Mouse (Mus musculus) lung, embryonic 14.5 days (tissue): ENCODE data around the gene Ccdc188. TPM values are rescaled to one million over a fixed set of nuclear protein-coding genes. Genes with fewer than 3 reads are reported as not detected.
A peak's percentile ranks its signal among the peaks of the same experiment; 100 is the strongest.

Experiments used
- ATAC-seq: fragments of 200-750 bp; cut with Nextera tagmentation; 2 replicates; pipeline ENCODE4 v1.8.0; 2017; ENCODE audit warnings: mild to moderate bottlenecking, moderate TSS enrichment, moderate library complexity; ENCODE audit not compliant: insufficient read depth
- DNase-seq: peaks from one replicate; pipeline ENCODE4 v3.0.0-alpha.2; 2015
- H3K27ac ChIP-seq: fragments of 300-500 bp; sonication (generic); 2 replicates; pipeline ENCODE4 v1.5.1; 2014; ENCODE audit warnings: low read depth, mild to moderate bottlenecking, moderate library complexity
- H3K27me3 ChIP-seq: fragments of 300-500 bp; sonication (generic); 2 replicates; pipeline ENCODE4 v1.6.1; 2014; ENCODE audit warnings: low read length, control low read depth; ENCODE audit not compliant: insufficient read depth
- H3K36me3 ChIP-seq: fragments of 300-500 bp; sonication (generic); 2 replicates; pipeline ENCODE4 v1.6.1; 2014; ENCODE audit warnings: control low read depth; ENCODE audit not compliant: insufficient read depth
- H3K4me1 ChIP-seq: fragments of 300-500 bp; sonication (generic); 2 replicates; pipeline ENCODE4 v1.6.1; 2014; ENCODE audit warnings: antibody characterized with exemption, control low read depth; ENCODE audit not compliant: insufficient read depth
- H3K4me2 ChIP-seq: fragments of 300-500 bp; sonication (generic); 2 replicates; pipeline ENCODE4 v1.6.1; 2014; ENCODE audit warnings: mild to moderate bottlenecking
- H3K4me3 ChIP-seq: fragments of 300-500 bp; sonication (generic); 2 replicates; pipeline ENCODE4 v1.5.1; 2014; ENCODE audit warnings: low read depth, low read length
- H3K9ac ChIP-seq: fragments of 300-500 bp; sonication (generic); 2 replicates; pipeline ENCODE4 v1.6.1; 2014
- H3K9me3 ChIP-seq: fragments of 300-500 bp; sonication (generic); 2 replicates; pipeline ENCODE4 v1.6.1; 2016; ENCODE audit warnings: low read depth, low read length, control low read depth
- CTCF ChIP-seq: IDR thresholded peaks from 2 replicates; pipeline ENCODE4 v1.5.1; 2016; ENCODE audit warnings: antibody characterized with exemption, low read depth
- WGBS: fragments of 180-500 bp; shearing (Covaris S2); extraction: QIAGEN DNeasy Blood & Tissue Kit; methylation state at CpG from one replicate; pipeline ENCODE4 v1.1.7; 2014; 5-methylcytosine and 5-hydroxymethylcytosine counted together
- polyA plus RNA-seq: library from polyadenylated mRNA; unstranded; fragments of >200 nt; fragmentation: Nextera tagmentation; extraction: Ambion mirVana; gene quantifications from 2 replicates; pipeline ENCODE4 v1.2.1, GENCODE M21; 2014

The Ccdc188 gene
- polyA plus RNA-seq, 1 experiment from 2014 or later = not detected

GRCm38 (mm10) chr16:18201620-18202019, 16.1 kb upstream of the Ccdc188 start:
- H3K9me3 ChIP-seq = no peaks in the 10 kb centered on the region
- TF ChIP-seq CTCF = no peak
- no peak for ATAC-seq
- H3K9ac ChIP-seq = no peak overlapping the region
- no peaks in the 10 kb centered on the region for H3K36me3 ChIP-seq
- no peak for DNase-seq
- WGBS = 12% methylated on average over 1 of the region's 1 CpGs
- H3K27ac ChIP-seq = no peak overlapping the region
- H3K4me1 ChIP-seq = no peaks in the 10 kb centered on the region
- no peaks in the 10 kb centered on the region for H3K27me3 ChIP-seq
- H3K4me2 ChIP-seq = no peak overlapping the region
- no peak overlapping the region for H3K4me3 ChIP-seq

- 82% methylated on average over 1 of the region's 1 CpGs for WGBS
- no peak for DNase-seq
- H3K4me1 ChIP-seq = no peaks in the 10 kb centered on the region
- H3K9me3 ChIP-seq = no peaks in the 10 kb centered on the region
- H3K9ac ChIP-seq = no peak overlapping the region
- H3K4me3 ChIP-seq = no peak overlapping the region
- no peak for ATAC-seq
- no peaks in the 10 kb centered on the region for H3K36me3 ChIP-seq
- no peak for TF ChIP-seq CTCF
- no peaks in the 10 kb centered on the region for H3K27me3 ChIP-seq
- no peak overlapping the region for H3K27ac ChIP-seq
- no peak overlapping the region for H3K4me2 ChIP-seq
Observed at GRCm38 (mm10) chr16:18202061-18202460, 15.6 kb upstream of the Ccdc188 start.

- no peak overlapping the region for H3K4me2 ChIP-seq
- H3K4me1 ChIP-seq = no peaks in the 10 kb centered on the region
- no peaks in the 10 kb centered on the region for H3K9me3 ChIP-seq
- H3K9ac ChIP-seq = no peak overlapping the region
- H3K36me3 ChIP-seq = no peaks in the 10 kb centered on the region
- ATAC-seq = no peak
- no peak overlapping the region for H3K4me3 ChIP-seq
- H3K27ac ChIP-seq = no peak overlapping the region
- 52% methylated on average over 7 of the region's 7 CpGs for WGBS
- no peak for DNase-seq
- no peaks in the 10 kb centered on the region for H3K27me3 ChIP-seq
- TF ChIP-seq CTCF = no peak
Observed at GRCm38 (mm10) chr16:18203430-18204091, 14.1 kb upstream of the Ccdc188 start.

GRCm38 (mm10) chr16:18210701-18211416, 6.8 kb upstream of the Ccdc188 start:
- 17% methylated on average over 8 of the region's 8 CpGs for WGBS
- H3K9me3 ChIP-seq = no peaks in the 10 kb centered on the region
- no peaks in the 10 kb centered on the region for H3K4me1 ChIP-seq
- TF ChIP-seq CTCF = peak; percentile 88
- no peak overlapping the region for H3K27ac ChIP-seq
- no peak overlapping the region for H3K4me3 ChIP-seq
- no peak overlapping the region for H3K4me2 ChIP-seq
- DNase-seq (peak; percentile 80), ATAC-seq (no peak)
- no peaks in the 10 kb centered on the region; the same call in 1 of the 2 replicates for H3K27me3 ChIP-seq
- no peak overlapping the region for H3K9ac ChIP-seq
- H3K36me3 ChIP-seq = no peaks in the 10 kb centered on the region

- 45% methylated on average over 10 of the region's 10 CpGs for WGBS
- Histone ChIP-seq H3K9me3 (no peaks in the 10 kb centered on the region), H3K4me3 (no peak overlapping the region), H3K9ac (no peak overlapping the region), H3K27me3 (no peaks in the 10 kb centered on the region; the same call in 1 of the 2 replicates), H3K4me2 (no peak overlapping the region), H3K27ac (no peak overlapping the region), H3K4me1 (no peaks in the 10 kb centered on the region), H3K36me3 (no peaks in the 10 kb centered on the region)
- DNase-seq (peak; percentile 95), ATAC-seq (peak; percentile 52; the same call in 1 of the 2 replicates)
- peak; percentile 100 for TF ChIP-seq CTCF
Observed at GRCm38 (mm10) chr16:18211417-18212171, 6.1 kb upstream of the Ccdc188 start.

GRCm38 (mm10) chr16:18213689-18214088, 4.0 kb upstream of the Ccdc188 start:
- WGBS = 38% methylated on average over 6 of the region's 6 CpGs
- no peak for TF ChIP-seq CTCF
- Histone ChIP-seq H3K4me3 (no peak overlapping the region), H3K36me3 (no peaks in the 10 kb centered on the region), H3K4me2 (no peak overlapping the region), H3K9me3 (no peaks in the 10 kb centered on the region), H3K27ac (no peak overlapping the region), H3K4me1 (no peaks in the 10 kb centered on the region), H3K9ac (no peak overlapping the region), H3K27me3 (no peaks in the 10 kb centered on the region; the same call in 1 of the 2 replicates)
- DNase-seq (no peak), ATAC-seq (peak; percentile 25; the same call in 1 of the 2 replicates)

GRCm38 (mm10) chr16:18214858-18215257, 2.8 kb upstream of the Ccdc188 start:
- no peak overlapping the region for H3K9ac ChIP-seq
- peaks cover 3% of the 10 kb centered on the region; the same call in 1 of the 2 replicates for H3K4me1 ChIP-seq
- ATAC-seq = no peak
- H3K27me3 ChIP-seq = no peaks in the 10 kb centered on the region; the same call in 1 of the 2 replicates
- no peak overlapping the region for H3K4me2 ChIP-seq
- H3K9me3 ChIP-seq = no peaks in the 10 kb centered on the region
- no peak for TF ChIP-seq CTCF
- H3K27ac ChIP-seq = no peak overlapping the region
- H3K4me3 ChIP-seq = no peak overlapping the region
- no peaks in the 10 kb centered on the region for H3K36me3 ChIP-seq
- no peak for DNase-seq
- 71% methylated on average over 7 of the region's 7 CpGs for WGBS
